ENCODE assay signal across 27 mouse cellular contexts in the genomic region with DNA sequence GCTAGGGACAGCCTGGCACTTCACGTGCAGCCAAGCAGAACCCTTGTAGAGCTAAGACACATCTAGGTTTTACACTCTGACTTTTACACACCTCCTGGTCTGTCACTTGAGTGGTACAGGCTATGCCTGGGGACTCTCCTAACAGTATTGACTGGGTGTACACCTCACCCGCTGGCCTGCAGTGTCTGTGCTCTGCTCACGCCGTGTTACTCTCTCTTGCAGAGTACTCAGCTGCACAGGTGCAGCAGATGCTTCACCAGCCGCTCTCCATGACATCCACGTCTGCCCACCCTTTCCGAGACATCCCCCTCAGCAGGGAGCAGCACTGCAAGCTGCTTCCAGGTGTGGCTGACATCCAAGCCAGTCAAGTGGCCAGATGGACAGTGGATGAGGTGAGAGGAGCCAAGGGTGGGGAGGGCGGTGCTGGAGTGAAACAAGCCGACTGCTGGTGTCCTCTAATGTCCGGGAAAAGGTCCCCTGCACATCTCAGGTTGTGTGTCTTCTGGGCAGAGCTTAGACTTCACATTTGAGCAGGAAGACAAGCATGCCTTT.
DNase-seq lines count a peak whose midpoint lies in the region; ATAC-seq and TF ChIP-seq lines count a peak whose summit lies in the region.
"Had no signal": no experiment of that assay in that cellular context is flagged by ENCODE, and none has a peak within 500 bp of the region (broad histone marks: within the 10 kb centered on the region; RNA-seq: fewer than 3 reads in every experiment).

No protein-coding gene starts in this region.

- H3K4me2 ChIP-seq in heart, embryonic 11.5 days = no peak overlapping the region
- H3K4me2 ChIP-seq: heart, embryonic 12.5 days; hindbrain, embryonic 13.5 days; limb, embryonic 15.5 days; liver, embryonic 15.5 days; midbrain, embryonic 12.5 days; neural tube, embryonic 12.5 days had no signal

- no peak overlapping the region for H3K4me3 ChIP-seq in heart, embryonic 11.5 days (ENCODE audit: low read depth, low read length)
- peak overlapping the region; percentile 26 for H3K4me3 ChIP-seq in megakaryocyte, embryonic 14.5 days (replicated peaks)
- H3K4me3 ChIP-seq in cerebellum, adult 2 months (replicated peaks; ENCODE audit: insufficient read depth, low read depth, low read length) = no peak overlapping the region
- H3K4me3 ChIP-seq: forebrain, embryonic 10.5 days; heart, embryonic 12.5 days; hindbrain, embryonic 13.5 days; limb, embryonic 15.5 days; liver, embryonic 15.5 days; midbrain, embryonic 12.5 days; neural tube, embryonic 12.5 days had no signal

- no peak overlapping the region for H3K27ac ChIP-seq in heart, embryonic 11.5 days (ENCODE audit: low read depth, low read length)
- no peak overlapping the region for H3K27ac ChIP-seq in cerebellum, adult 2 months (ENCODE audit: insufficient read depth, low read length)
- H3K27ac ChIP-seq: forebrain, embryonic 10.5 days; hindbrain, embryonic 13.5 days; limb, embryonic 15.5 days; liver, embryonic 15.5 days; macrophage; midbrain, embryonic 12.5 days; neural tube, embryonic 12.5 days had no signal

- H3K36me3 ChIP-seq in heart, embryonic 11.5 days (ENCODE audit: control insufficient read depth, insufficient read depth, low read length) = no peaks in the 10 kb centered on the region
- H3K36me3 ChIP-seq in megakaryocyte, embryonic 14.5 days (replicated peaks; ENCODE audit: low read length) = no peaks in the 10 kb centered on the region
- H3K36me3 ChIP-seq: forebrain, embryonic 10.5 days; heart, embryonic 12.5 days; hindbrain, embryonic 13.5 days; limb, embryonic 15.5 days; liver, embryonic 15.5 days; midbrain, embryonic 12.5 days; neural tube, embryonic 12.5 days had no signal

- no peak for TF ChIP-seq CTCF in cerebellum, adult 2 months (IDR thresholded peaks at IDR 0.05; ENCODE audit: borderline replicate concordance, insufficient read depth, low read depth, low read length)

- 79% methylated on average over 10 of the region's 10 CpGs for WGBS in heart, embryonic 11.5 days (ENCODE audit: insufficient replicate concordance)
- WGBS in cerebellum, adult 2 months = 22% methylated on average over 10 of the region's 10 CpGs

- no peak for ATAC-seq in heart, embryonic 11.5 days (replicated peaks; ENCODE audit: insufficient number of reproducible peaks, low FRiP score, low TSS enrichment)
- no peak for ATAC-seq in megakaryocyte, adult 5-6 weeks (ENCODE audit: poor library complexity, severe bottlenecking)
- ATAC-seq: forebrain, embryonic 16.5 days; intestine, embryonic 16.5 days; lung, postnatal 0 days had no signal

- no peaks in the 10 kb centered on the region for H3K9me3 ChIP-seq in heart, embryonic 11.5 days (replicated peaks; ENCODE audit: control insufficient read depth, low read length)
- H3K9me3 ChIP-seq in megakaryocyte, embryonic 14.5 days = peaks cover 44% of the 10 kb centered on the region
- H3K9me3 ChIP-seq: forebrain, embryonic 10.5 days; heart, embryonic 12.5 days; hindbrain, embryonic 13.5 days; limb, embryonic 15.5 days; liver, embryonic 15.5 days; midbrain, embryonic 12.5 days; neural tube, embryonic 12.5 days had no signal

- TF ChIP-seq POLR2A in cerebellum, adult 2 months (IDR thresholded peaks at IDR 0.05; ENCODE audit: borderline replicate concordance, insufficient read depth, low read length) = no peak

- no peaks in the 10 kb centered on the region for H3K4me1 ChIP-seq in heart, embryonic 11.5 days (ENCODE audit: control insufficient read depth, insufficient read depth, low read length)
- H3K4me1 ChIP-seq in megakaryocyte, embryonic 14.5 days = no peaks in the 10 kb centered on the region
- peaks cover 6% of the 10 kb centered on the region; the same call in 1 of the 2 replicates for H3K4me1 ChIP-seq in cerebellum, adult 2 months (ENCODE audit: control insufficient read depth, insufficient read depth, low read length)
- H3K4me1 ChIP-seq: forebrain, embryonic 10.5 days; heart, embryonic 12.5 days; hindbrain, embryonic 13.5 days; limb, embryonic 15.5 days; liver, embryonic 15.5 days; midbrain, embryonic 12.5 days; neural tube, embryonic 12.5 days had no signal

- peak; percentile 74 for DNase-seq in heart, adult 11 months
- peak; percentile 45 to 57 for DNase-seq in cerebellum, adult 2 months
- DNase-seq in cerebellum, postnatal 25 days = peak; percentile 47 to 66
- no peak for DNase-seq in thymus, postnatal 14 days
- DNase-seq in MN1 (ENCODE audit: low spot score) = no peak
- DNase-seq: adrenal gland, postnatal 36 days; gastrocnemius, postnatal 10 days; heart, postnatal 10 days; kidney, postnatal 4 days; retina, postnatal 1 day; right cerebral cortex, postnatal 25 days; spleen, adult 18-20 months; thymus, postnatal 25 days had no signal

- H3K9ac ChIP-seq in heart, embryonic 11.5 days (ENCODE audit: low read depth, low read length) = no peak overlapping the region
- H3K9ac ChIP-seq: heart, embryonic 12.5 days; hindbrain, embryonic 13.5 days; limb, embryonic 15.5 days; liver, embryonic 15.5 days; midbrain, embryonic 12.5 days; neural tube, embryonic 12.5 days had no signal

- H3K27me3 ChIP-seq in heart, embryonic 11.5 days (ENCODE audit: control insufficient read depth, insufficient read depth, low read length) = no peaks in the 10 kb centered on the region
- no peaks in the 10 kb centered on the region for H3K27me3 ChIP-seq in megakaryocyte, embryonic 14.5 days (replicated peaks)
- no peaks in the 10 kb centered on the region for H3K27me3 ChIP-seq in cerebellum, adult 2 months (ENCODE audit: control insufficient read depth, insufficient read depth, low read length)
- H3K27me3 ChIP-seq: heart, embryonic 12.5 days; hindbrain, embryonic 13.5 days; limb, embryonic 15.5 days; liver, embryonic 15.5 days; midbrain, embryonic 12.5 days; neural tube, embryonic 12.5 days had no signal

Comparison
In these comparisons a context has a peak if more than half of its experiments do, and no peak if none do; other contexts are left out.
1. DNase-seq: peak in heart, adult 11 months (single experiment), cerebellum, adult 2 months (2 of 2) and cerebellum, postnatal 25 days (2 of 2); none in thymus, postnatal 14 days (single experiment) and MN1 (single experiment).